Mouse (Mus musculus) G1E (cell line): ENCODE results near the gene Slc16a9.

Experiments
- CTCF ChIP-seq: IDR thresholded peaks from 2 replicates; pipeline ENCODE4 v1.5.1; 2012; ENCODE audit warnings: low read depth, low read length, inconsistent platforms, mixed read lengths
- POLR2AphosphoS5 ChIP-seq: IDR thresholded peaks from 2 replicates; pipeline ENCODE4 v1.6.1; 2012; ENCODE audit warnings: low read depth, low read length, inconsistent platforms; ENCODE audit not compliant: insufficient replicate concordance

- TF ChIP-seq CTCF (no peak), POLR2AphosphoS5 (no peak)
Observed at GRCm38 (mm10) chr10:70224571-70224970, 20.3 kb upstream of the Slc16a9 start.
